Mouse (Mus musculus): Measurements from ENCODE around the gene Pltp. TPM values are rescaled to one million over a fixed set of nuclear protein-coding genes. Genes with fewer than 3 reads are reported as not detected.
A peak's percentile ranks its signal among the peaks of the same experiment; 100 is the strongest.

Gene Pltp
- 10 to 100 TPM; 15.2 to 18.5 TPM for total RNA-seq (2021)
- long read RNA-seq, experiment 1, transcript Pltp-201 (16 exons, 1,809 nt): major isoform, 22 of 26 reads
- long read RNA-seq, experiment 1, partial matches to known transcripts: 1 of 26 reads
- long read RNA-seq, experiment 1, other reads (novel, unspliced or antisense): 1 of 26 reads
- long read RNA-seq, experiment 2, transcript Pltp-201 (16 exons, 1,809 nt): major isoform, 10 of 16 reads
- long read RNA-seq, experiment 2, partial matches to known transcripts: 1 of 16 reads
- long read RNA-seq, experiment 2, other reads (novel, unspliced or antisense): 3 of 16 reads

DNA sequence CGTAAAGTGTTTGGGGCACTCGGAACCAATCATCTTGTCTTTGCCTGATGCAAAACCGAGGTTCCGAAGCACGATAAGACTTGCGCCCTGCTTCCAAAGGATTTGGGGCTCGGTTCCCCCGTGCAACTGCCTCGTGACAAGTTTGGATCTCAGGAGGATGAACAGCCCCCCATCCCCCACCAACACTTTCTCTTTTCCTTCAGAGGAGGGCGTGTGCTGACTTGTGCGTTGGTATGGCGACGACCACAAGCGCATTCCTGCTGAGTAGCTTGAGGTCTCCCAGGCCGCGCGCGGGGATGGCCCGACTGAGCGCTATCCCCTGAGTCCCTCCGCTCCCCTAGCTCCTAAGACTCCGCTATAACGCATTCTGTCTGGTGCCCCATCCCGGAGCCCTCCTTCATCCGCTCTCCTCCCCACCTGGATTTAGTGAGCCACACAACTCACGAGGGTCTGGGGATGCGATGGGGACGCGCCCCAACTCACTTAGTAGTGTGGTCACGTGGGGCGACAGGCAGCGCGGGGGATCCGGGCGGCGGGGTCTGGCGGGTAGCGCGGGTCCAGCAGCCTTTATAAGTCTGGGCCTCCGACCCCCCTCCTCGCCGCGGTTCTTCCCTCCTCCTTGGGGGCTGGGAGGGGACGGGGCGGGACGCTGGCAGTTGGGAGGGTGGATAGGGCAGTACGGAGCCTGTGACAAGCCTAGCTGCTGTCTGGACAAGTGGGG lies at the start of gene Pltp:
Gene Pltp, minus strand, starts transcription at position 611 of the 721 bp plus-strand sequence.
- peak; percentile 44 for DNase-seq

DNA sequence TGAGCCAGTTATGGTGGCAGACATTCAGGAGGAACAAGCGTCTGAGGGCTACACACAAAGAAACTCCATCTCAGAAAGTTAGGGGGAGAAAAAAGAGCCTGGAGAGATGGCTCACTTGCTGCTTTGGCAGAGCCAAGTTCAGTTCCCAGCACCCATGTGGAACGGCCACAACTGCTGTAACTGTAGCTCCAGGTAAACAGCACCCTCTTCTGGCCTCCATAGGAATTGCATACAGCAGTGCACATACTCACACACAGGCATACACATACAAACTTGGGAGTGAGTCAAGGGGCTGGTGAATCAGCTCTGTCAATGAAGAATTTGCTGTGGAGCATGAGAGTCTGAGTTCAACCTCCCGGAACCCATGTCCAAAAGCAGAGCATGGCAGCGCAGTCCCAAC lies 48.6 kb upstream of the Pltp start:
- DNase-seq: no peak

DNA sequence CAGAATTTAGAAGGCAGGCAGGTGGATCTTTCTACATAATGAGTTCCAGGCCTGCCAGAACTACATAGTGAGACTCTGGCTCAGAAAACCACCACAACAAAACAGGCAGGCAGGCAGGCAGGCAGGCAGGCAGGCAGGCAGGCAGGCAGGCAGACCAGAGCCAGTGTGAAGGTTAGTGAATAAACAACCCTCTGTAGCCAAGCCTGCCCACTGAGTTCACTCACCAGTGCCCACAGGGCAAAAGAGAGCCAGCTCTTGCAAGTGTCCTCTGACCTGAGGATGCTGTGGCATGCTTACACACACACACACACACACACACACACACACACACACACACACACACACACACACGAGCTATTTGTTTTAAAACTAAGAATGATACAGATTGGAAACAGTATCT lies 46.0 kb upstream of the Pltp start:
- no peak for DNase-seq

- no peak for DNase-seq
Measured at GRCm38 (mm10) chr2:164901380-164901779, 43.9 kb upstream of the Pltp start.

GRCm38 (mm10) chr2:164899723-164900459 lies 42.4 kb upstream of the Pltp start:
- no peak for DNase-seq

DNA sequence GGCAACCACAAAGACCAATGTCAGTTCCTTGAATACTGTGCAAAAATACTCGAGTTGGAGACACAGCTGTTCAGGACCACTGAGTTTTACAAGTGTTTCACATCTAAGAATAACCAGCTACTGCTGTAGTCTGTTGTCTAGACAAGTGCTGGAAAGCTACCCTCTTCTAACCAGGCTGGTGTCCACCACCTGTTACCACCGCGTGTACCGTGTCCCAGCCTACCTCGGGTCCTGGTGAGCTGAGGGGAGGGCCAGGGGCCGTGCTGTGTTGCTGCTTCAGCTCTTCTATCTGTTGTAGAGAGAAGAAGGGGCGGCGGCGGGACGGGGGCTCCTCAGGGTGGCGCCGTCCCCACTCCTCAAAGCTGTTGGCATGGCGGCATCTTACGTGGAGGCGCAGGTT lies 41.5 kb upstream of the Pltp start:
- no peak for DNase-seq

GRCm38 (mm10) chr2:164898008-164898407 lies 40.5 kb upstream of the Pltp start:
- no peak for DNase-seq

GRCm38 (mm10) chr2:164895885-164896284 lies 38.4 kb upstream of the Pltp start:
- no peak for DNase-seq

- no peak for DNase-seq
Measured at GRCm38 (mm10) chr2:164894644-164895043, 37.1 kb upstream of the Pltp start.

- no peak for DNase-seq
Measured at GRCm38 (mm10) chr2:164894048-164894447, 36.5 kb upstream of the Pltp start.

GRCm38 (mm10) chr2:164892696-164893216 lies 35.2 kb upstream of the Pltp start:
- no peak for DNase-seq

DNA sequence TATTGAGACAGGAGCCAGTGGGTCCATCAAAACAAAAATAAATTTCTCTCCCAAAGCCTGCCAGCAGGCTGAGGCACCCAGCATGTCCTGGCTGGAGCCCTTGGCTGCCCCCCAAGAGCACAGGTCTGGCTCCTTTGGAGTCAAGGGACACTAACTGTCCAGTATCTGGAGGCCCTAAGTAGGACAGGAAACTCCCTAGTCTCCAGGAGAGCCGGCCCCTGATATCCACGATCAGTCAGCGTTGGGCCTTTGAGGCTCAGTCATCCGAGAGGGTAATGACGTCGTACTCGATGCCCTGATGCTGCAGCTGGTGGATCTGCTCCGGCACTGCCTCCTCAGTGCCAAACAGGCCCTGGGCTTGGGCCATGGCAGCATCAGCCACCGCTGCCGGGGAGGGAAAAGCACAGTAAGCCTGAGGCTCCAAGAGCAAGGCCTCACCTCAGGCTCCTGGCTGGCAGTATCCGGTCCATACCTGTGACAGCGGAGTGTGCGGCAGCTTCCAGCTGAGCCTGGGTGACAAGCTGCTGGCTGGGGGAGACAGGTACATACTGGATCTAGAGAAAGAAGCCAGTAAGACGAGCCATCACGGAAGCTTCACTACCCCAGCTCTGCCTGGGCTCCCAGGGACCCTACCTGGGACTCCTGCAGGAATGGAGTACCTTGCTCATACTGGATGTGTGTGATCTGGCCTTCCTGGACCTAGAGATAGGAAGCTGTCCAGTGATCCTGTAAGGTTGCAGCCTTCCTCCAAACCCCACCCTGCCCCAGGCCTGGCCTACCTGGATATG lies 34.6 kb upstream of the Pltp start:
- DNase-seq: peak; percentile 55

DNA sequence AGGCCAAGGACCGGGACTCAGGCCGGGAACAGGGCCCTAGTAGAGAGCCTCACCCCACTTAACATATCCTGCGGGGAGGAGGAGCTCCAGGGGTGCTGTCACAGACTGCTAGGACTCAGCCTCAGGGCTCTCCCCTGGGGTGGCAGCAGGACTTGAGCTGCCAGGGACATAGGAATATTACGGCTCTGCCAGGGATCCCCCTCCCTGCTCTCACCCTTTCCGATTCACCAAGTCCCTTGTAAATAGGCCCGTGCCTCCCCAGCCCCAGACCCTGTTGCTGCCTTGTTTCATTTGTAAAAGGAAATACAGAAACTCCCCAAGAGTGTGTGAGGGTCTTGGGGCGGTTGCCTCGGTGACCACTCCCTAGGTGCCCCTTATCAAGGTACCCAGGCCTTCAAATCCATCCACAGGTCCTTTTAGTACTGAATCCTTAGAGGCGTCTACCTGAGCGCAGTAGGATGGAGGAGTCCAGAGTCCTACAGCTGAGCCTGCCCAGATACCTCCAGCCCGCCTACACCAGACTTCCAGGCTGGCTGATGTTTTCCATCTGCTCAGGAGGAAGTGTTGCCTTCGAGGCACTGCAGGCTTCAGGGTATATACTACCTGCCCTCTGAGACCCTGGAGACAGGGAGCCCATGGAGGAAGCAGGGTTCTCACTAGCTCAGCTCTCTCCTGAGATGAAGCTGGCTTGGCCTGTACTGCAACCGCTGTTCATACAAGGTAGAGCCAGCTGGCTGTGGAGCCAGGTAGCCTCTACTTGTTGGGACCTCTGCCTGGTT lies 33.7 kb upstream of the Pltp start:
- DNase-seq: no peak

DNA sequence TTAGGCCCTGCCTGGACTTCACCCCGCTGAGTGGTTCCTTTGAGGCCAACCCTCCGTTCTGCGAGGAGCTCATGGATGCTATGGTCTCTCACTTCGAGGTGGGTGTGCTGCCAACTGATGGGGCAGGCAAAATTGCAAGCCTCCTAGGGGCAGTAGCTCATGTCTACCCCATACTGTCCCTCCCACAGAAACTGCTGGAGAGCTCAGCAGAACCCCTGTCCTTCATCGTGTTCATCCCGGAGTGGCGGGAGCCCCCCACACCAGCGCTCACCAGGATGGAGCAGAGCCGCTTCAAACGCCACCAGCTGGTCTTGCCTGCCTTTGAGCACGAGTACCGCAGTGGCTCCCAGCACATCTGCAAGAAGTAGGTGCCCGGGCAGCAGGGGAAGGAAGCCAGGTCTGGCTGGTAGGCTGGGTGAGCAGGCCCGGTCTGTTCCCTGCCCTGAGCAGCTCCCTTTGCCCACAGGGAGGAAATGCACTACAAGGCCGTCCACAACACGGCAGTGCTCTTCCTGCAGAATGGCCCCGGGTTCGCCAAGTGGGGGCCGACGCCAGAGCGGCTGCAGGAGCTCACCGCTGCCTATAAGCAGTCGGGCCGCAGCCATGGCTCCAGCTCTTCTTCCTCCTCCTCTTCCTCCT lies 33.0 kb upstream of the Pltp start:
- no peak for DNase-seq

GRCm38 (mm10) chr2:164889960-164890359 lies 32.4 kb upstream of the Pltp start:
- no peak for DNase-seq

GRCm38 (mm10) chr2:164888996-164889395 lies 31.5 kb upstream of the Pltp start:
- no peak for DNase-seq

GRCm38 (mm10) chr2:164886617-164887016 lies 29.1 kb upstream of the Pltp start:
- DNase-seq: no peak

GRCm38 (mm10) chr2:164885788-164886187 lies 28.3 kb upstream of the Pltp start:
- peak; percentile 87 for DNase-seq

GRCm38 (mm10) chr2:164882619-164883018 lies 25.1 kb upstream of the Pltp start:
- no peak for DNase-seq

DNA sequence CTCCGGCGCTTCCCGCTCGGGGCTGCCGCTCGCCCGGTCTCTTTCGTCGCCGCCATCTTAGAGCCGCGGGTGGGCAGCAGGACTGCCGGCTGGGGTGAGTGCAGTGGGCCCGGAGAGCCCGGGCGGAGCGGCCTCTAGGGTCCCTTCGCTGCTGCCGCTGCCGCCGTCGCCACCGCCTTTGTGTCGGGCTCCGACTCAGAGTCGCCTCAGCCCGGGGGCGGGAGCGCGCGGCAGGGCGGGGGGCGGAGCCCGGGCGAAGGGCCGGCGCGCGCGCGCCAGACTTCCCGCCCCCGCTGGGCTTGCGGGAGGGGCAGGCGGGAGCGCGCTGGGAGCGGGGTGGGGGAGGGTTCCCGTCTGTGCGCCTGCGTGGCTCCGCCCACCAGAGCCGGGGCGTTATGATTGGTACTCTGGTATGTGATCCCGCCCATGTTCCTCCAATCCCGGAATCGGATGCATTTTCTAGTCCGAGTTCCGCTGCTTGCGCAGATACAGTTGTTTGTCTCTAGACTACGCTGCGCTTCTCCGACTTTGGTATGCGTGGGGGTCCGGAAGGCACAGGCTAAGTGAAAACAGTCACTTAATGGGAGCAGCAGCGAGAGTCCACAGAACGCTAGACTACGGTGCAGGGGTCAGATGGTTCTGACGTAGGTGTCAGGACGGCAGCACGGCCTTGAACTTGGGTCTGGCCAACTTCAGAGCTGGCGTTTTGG lies 22.2 kb upstream of the Pltp start:
- DNase-seq: peak; percentile 95

All from gastrocnemius, postnatal 10 days (tissue).